Mouse (Mus musculus): Measurements from ENCODE around the gene Olfr1339.

Gene Olfr1339

DNA sequence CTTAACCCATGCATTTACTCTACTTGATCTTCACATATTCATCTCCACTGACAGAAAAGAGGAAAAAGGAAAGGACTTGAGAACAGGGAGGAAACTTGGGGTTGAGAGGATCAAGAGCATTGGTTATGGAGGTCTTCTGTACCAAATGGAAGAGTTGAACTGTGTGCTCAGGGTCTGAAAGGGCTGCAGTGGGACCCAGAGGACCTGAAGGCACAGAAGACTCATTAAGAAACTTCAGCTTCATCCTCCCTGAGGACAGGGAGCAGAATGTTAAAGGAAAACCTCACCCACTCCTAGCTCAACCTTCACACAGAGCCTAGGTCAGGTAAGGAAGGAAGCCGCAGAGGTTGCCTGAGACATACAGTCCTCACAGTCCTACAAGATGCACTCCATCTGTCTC is at the start of gene Olfr1339:
Olfr1339 (plus strand) TSS at position 301 of the 400 bp plus-strand sequence.
- DNase-seq, result no peak

DNA sequence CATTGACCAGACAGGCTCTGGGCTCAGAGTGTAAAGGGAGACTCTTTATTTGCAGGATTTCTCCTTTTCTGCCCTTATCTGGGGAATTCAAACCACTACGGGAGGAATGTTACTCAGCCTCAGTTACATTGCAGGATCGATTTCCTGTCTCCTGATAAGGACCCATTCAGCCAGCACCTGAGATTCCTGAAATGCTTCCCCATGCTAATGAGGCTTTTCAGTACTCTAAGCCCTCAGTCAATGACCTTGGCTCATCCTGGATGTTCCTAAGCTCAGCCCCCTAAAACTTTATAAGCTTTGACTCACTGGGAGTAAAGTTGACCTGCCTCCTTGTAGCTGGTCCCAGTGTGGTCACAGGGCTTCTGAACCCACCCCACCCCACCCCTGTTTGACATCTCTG is 44.9 kb upstream of the Olfr1339 start:
- no peak for DNase-seq

DNA sequence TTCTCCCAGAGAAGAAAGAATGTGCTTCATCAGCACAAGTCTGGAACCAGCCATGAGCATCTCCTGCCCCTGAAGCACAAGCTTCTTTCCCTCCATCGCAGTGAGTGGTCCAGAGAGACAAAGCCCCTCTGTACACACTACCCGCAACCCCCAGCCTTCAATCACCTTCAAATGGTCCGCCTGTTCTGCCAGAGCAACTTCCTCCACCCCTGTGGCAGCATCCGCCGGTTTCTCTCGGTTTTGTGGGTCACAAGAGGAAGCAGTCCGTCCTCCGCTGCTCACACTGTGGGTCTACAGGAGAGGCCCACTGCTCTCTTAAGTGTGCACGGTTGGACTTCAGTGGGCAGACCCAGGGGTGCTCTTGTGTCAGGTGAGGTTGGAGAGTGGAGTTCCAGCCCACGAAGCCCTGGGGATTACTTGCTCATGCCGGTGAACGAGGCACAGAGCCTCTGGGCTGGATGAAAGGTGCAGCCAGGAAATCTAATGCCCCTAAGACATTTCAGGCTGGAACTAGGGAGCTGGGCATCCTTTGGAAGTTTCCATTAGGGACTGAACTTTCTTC is 39.5 kb upstream of the Olfr1339 start, which contains the start of gene Olfr1342:
Olfr1342 (minus strand) TSS at position 345 of the 562 bp plus-strand sequence.
- peak; percentile 22 for DNase-seq

DNA sequence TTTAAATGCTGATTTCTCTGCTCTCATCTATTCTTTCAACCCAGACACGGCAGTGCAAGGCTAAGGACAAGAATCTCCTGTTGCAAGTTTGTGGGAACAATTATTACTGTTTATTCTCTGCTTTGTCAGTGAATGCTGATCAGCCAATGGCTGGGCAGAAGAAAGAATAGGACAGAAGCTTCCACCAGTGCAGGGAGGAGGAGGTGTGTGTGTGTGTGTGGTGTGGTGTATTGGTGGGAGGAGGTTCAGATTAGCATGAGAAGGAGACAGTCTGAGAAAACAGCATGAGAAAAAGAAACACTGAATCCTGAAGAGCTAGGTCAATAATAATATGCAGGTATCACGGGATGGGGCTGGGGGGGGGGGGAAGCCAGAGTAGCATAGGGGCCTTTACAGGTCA is 38.2 kb upstream of the Olfr1339 start:
- no peak for DNase-seq

DNA sequence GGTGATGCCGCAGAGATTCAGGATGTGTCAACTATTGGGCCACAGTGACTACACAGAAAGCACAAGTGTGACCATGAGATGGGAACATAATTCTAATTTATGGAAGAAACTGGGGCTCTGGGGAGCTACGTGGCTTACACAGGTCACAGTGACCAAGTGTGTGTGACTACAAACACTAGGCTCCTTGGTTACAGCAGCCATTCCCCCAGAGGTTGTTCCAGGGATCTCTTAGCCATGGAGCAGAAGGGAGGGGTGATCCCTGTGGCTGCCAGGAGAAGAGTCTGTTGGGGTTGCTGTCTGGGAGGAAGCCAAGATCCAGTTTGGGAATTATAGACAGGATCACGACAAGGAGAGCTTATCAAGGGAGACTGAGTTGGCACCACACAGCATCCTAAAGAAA is 28.8 kb upstream of the Olfr1339 start, which contains the start of gene Olfr1341:
Olfr1341 (plus strand) TSS at position 301 of the 400 bp plus-strand sequence.
- DNase-seq, result no peak

DNA sequence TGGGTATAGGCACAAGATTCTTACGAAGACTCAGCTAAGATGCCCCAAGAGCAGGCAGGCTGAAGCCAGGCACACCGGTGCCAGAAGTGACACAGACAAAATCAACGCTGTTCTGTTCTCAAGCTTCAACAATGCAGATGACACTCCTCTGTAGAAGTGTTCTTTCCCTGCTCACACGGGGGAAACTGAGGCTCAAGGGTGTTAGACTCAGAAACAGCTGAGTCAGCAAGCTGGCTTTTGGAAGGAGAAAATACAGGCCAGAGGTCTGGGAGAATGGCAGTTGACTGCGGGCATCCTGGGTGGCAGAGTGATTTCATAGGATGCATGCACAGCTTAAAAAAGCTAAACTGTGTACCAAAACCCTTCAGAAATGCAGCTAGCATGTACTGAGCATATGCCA is 23.9 kb upstream of the Olfr1339 start:
- DNase-seq, result no peak

DNA sequence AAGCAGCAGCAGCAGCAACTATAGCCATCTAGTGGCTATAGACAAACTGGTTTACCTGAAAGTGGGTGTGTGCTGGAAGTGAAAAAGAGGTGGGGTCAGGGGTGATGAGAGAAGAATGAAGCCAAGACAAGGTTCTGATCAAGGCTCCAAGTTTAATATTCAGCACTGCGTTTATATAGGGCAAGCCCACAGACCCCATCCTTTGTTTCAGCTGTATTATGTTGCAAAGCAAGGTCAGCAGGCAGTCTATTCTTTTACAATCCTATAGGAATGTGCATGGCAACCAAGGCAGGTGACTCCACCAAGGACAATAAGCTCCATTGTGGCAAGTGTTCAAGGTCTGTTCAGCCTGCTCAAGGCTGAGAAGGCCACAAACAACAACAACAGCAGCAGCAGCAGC is 20.3 kb upstream of the Olfr1339 start:
- no peak for DNase-seq

DNA sequence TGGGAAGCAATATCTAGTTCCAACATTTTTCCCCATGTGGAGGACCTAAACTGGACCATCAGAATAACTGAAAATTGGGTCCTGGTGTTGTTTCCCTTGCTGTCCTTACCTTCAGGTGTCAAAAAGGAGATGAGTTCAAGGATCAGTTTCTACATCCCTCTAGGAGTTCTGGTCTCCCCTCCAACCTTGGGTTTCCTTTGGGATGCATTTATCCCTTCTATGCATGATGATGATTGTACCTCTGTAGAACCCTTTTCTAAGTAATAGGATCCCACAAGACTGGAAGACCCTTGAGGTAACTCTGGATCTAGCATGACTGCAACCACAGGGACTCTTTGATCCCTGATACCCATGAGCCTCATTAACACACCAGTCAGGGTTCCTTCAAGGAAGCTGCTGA is 12.1 kb upstream of the Olfr1339 start, which contains the start of gene Olfr1340:
Olfr1340 (plus strand) TSS at position 301 of the 400 bp plus-strand sequence.
- no peak for DNase-seq

DNA sequence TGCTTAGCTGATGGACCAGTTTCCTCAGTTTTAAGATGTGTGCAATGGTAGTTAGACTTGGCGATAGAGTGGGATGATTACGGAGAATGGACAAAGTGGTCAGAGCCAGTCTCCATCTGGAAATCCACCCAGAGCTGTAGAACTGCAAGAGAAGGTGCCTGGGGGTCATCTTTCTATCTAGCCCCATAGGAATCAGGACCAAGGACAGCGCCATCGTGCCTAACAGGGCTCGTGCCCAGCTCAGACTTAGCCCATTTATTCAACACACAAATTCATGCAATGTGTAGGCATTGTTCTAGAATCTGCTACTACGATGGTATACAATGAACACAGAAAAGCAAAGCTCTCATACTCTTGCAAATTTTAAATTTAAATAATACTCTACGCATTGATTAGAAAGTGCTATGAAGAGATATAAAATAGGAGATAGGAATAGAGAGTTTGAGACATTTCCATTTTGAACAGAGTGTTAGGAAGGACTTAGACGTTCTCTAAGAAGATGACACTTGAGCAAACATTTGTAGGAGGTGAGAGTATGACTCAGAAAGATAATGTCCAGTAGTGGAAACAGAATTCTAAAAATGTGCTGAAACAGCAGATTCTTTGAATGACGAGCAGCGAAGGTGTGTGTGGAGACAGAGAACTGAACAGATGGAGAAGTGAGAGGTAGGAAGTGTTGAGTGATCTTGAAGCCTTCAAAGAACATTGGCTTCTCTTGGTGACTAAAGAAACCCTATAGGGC is 10.1 kb upstream of the Olfr1339 start:
- peak; percentile 2 for DNase-seq

DNA sequence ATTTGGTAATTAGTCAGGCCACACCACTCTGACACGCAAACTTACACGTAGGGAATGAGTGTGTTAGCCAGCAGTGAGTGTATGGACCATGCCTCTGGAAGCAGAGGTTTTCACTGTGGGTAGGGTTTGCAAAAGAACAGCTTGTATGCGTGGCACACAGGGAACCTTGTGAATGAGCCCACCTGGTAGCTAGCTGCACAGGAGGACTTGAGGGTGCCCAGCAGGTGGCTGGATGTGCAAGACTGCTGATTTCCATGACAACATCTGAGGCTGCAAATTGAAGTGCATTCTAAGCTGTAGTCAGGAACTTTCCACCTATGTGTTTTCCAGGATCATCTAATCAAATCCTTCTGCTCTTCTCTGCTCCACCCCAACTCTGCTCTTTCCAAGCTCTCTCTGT is 7.6 kb downstream of the Olfr1339 start:
- no peak for DNase-seq

DNA sequence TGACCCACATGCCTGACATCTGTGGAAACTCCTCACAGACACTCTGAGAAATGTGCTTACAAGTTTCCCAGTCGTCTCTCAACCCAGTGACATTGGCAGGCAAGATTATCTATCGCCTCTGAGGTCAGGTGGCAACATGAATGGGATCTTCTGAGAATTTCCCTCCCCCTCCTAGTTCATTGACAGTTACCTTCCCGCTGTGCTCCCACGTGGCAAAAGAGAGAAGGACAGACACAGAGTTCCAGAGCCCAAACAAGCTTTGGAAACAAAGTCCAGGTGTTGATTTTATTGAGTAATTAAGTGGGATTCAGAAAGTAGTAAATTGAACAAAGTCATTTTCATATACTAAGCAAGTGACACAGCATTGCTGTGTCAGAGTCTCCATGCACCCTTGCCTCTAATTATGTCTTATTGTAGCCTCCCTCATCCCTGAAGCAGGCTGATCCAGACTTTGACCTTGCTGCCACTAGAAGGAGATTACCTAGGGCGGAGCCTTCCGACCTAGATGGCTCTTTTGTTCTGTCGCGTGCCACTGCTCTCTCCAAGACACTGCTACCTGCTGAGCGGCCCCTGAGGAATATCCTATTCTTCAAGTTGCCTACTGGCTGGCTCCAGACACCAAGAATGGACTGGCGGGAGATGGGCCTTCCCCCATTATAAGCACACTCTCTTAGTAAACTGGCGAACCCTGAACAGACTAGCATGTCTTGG is 9.2 kb downstream of the Olfr1339 start:
- no peak for DNase-seq

DNA sequence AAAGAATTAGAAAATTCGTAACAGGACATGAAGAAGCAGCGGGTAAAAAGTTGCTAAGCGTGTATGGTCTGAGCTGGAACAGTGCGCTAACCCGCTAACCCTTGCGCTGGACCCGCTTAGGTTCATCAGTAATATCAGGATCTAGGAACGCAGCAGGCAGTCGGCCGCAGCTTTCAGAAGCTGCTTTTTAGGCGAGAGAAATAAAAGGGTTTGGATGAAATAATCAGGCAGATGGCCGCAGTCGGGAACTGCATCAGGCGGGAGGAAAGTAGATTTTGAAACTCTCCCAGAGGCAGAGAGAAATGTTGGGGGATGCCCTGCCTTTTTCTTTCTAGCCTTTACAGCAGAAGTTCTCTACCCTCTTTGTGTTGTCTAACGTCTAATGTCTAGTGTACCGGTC is 9.9 kb downstream of the Olfr1339 start:
- no peak for DNase-seq

DNA sequence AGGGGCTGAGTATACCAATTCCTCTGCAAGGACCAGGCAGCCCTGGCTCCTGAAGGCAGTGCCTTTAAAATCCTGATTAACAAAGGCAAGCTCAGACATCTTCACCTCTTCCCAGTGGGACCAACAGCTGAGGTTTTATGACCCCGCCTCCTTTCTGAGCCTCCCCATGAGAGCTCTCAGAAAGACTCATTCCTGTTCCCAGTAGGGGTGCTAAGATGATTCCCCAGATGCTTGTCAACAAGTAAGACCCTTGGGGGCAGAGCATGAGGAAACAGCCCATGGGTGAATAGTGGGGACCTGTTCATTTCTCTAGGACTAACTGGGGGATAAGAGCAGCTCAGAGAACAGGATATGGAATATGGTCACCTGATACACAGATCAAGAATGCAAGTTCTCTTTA is 26.7 kb downstream of the Olfr1339 start, which contains the start of gene Olfr1338:
Olfr1338 (minus strand) TSS at position 101 of the 400 bp plus-strand sequence.
- DNase-seq, result no peak

DNA sequence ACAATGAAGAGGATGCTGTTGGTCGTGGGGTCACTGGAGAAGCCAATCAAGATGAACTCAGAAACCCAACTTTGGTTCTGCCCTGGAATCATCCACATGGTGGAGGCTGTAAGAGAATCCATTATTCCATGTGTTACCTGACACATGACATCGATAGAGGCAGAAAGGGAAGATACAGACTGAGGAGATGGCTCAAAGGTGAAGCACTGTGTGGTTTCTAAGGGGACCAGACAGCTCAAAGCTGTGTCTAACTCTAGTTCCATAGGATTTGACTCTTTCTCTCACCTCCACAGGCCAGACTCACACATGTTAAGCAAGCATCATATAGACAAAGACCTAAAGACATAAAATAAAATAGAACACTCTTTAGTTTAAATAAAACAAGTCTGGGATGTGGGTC is 50.5 kb downstream of the Olfr1339 start, which contains the start of gene Olfr1337:
Olfr1337 (minus strand) TSS at position 101 of the 400 bp plus-strand sequence.
- no peak for DNase-seq

Data from thymus, postnatal 25 days (tissue).